Mouse (Mus musculus) MEL (cell line): ENCODE results near the gene Dnah3. TPM values are rescaled to one million over a fixed set of nuclear protein-coding genes. Genes with fewer than 3 reads are reported as not detected.

Experiments
- DNase-seq: peaks from one replicate; pipeline ENCODE4 v3.0.0; 2011; ENCODE audit warnings: low read depth, low spot score
- H3K27ac ChIP-seq: 2 replicates; pipeline ENCODE4 v1.5.1; 2012; ENCODE audit warnings: low read depth, mild to moderate bottlenecking, control low read depth, low read length, moderate library complexity; ENCODE audit not compliant: control insufficient read depth
- H3K27me3 ChIP-seq, 2 experiments: fragments of 150-350 bp in 1 of 2; sonication (generic) in 1 of 2; 2 replicates each; pipeline ENCODE4 v1.6.1; 2012; ENCODE audit warnings: low read length in 2 of 2, mild to moderate bottlenecking in 2 of 2, improper control_type of control experiment in 1 of 2, moderate library complexity in 1 of 2; ENCODE audit not compliant: insufficient read depth in 2 of 2, control insufficient read depth in 1 of 2
- H3K36me3 ChIP-seq, 2 experiments: 2 replicates each; pipeline ENCODE4 v1.6.1; 2012 to 2014; ENCODE audit warnings: low read length in 2 of 2, improper control_type of control experiment in 1 of 2, inconsistent platforms in 1 of 2, mild to moderate bottlenecking in 1 of 2; ENCODE audit not compliant: insufficient read depth in 2 of 2, control insufficient read depth in 1 of 2
- H3K4me1 ChIP-seq, 2 experiments: fragments of 150-350 bp in 1 of 2; sonication (generic) in 1 of 2; 2 replicates each; pipeline ENCODE4 v1.6.1; 2012; ENCODE audit warnings: low read length in 2 of 2, improper control_type of control experiment in 1 of 2, mild to moderate bottlenecking in 1 of 2; ENCODE audit not compliant: insufficient read depth in 2 of 2, control insufficient read depth in 1 of 2
- H3K4me3 ChIP-seq, 2 experiments: fragments of 150-350 bp in 1 of 2; sonication (generic) in 1 of 2; 2 replicates each; pipeline ENCODE4 v1.5.1; 2012; ENCODE audit warnings: low read depth in 2 of 2, low read length in 2 of 2, mild to moderate bottlenecking in 2 of 2, moderate library complexity in 2 of 2, control low read depth in 1 of 2, improper control_type of control experiment in 1 of 2; ENCODE audit not compliant: control insufficient read depth in 1 of 2, insufficient read depth in 1 of 2
- H3K79me2 ChIP-seq: 2 replicates; pipeline ENCODE4 v1.6.1; 2012; ENCODE audit warnings: mild to moderate bottlenecking, low read length, moderate library complexity; ENCODE audit not compliant: control insufficient read depth, poor library complexity, insufficient read depth
- H3K9ac ChIP-seq: 2 replicates; pipeline ENCODE4 v1.6.1; 2012; ENCODE audit warnings: low read depth, mild to moderate bottlenecking, control low read depth, low read length, moderate library complexity; ENCODE audit not compliant: control insufficient read depth, poor library complexity, severe bottlenecking
- H3K9me3 ChIP-seq: fragments of 150-350 bp; sonication (generic); replicated peaks from 2 replicates; pipeline ENCODE4 v1.6.1; 2012; ENCODE audit warnings: mild to moderate bottlenecking, low read length, improper control_type of control experiment, moderate library complexity; ENCODE audit not compliant: insufficient read depth
- CHD1 ChIP-seq: IDR thresholded peaks from 2 replicates; pipeline ENCODE4 v1.6.1; 2012; ENCODE audit warnings: low read depth, mild to moderate bottlenecking, inconsistent platforms, low read length, improper control_type of control experiment
- E2F4 ChIP-seq: IDR thresholded peaks from 2 replicates; pipeline ENCODE4 v1.6.1; 2011; ENCODE audit warnings: low read depth, low read length, improper control_type of control experiment, borderline replicate concordance
- ELF1 ChIP-seq: IDR thresholded peaks from 2 replicates; pipeline ENCODE4 v1.6.1; 2014; ENCODE audit warnings: low read depth, mild to moderate bottlenecking, inconsistent platforms, low read length, improper control_type of control experiment, moderate library complexity
- EP300 ChIP-seq, 2 experiments: IDR thresholded peaks; 2 replicates each; pipeline ENCODE4 v1.6.1; 2011; ENCODE audit warnings: improper control_type of control experiment in 2 of 2, low read length in 2 of 2, low read depth in 1 of 2, mild to moderate bottlenecking in 1 of 2
- ETS1 ChIP-seq: IDR thresholded peaks from 2 replicates; pipeline ENCODE4 v1.6.1; 2012; ENCODE audit warnings: low read depth, mild to moderate bottlenecking, inconsistent platforms, low read length, improper control_type of control experiment, moderate library complexity
- GATA1 ChIP-seq: IDR thresholded peaks from 2 replicates; pipeline ENCODE4 v1.6.1; 2011; ENCODE audit warnings: low read depth, low read length, improper control_type of control experiment
- HCFC1 ChIP-seq: IDR thresholded peaks from 2 replicates; pipeline ENCODE4 v1.6.1; 2012; ENCODE audit warnings: low read depth, mild to moderate bottlenecking, inconsistent platforms, low read length, improper control_type of control experiment, moderate library complexity
- KAT2A ChIP-seq: conservative IDR thresholded peaks from 2 replicates; pipeline ENCODE4 v1.6.1; 2012; ENCODE audit warnings: low read depth, low read length, improper control_type of control experiment, inconsistent platforms
- MAFK ChIP-seq: IDR thresholded peaks from 2 replicates; pipeline ENCODE4 v1.6.1; 2011; ENCODE audit warnings: low read depth, mild to moderate bottlenecking, low read length, improper control_type of control experiment, borderline replicate concordance
- MAX ChIP-seq: IDR thresholded peaks from 2 replicates; pipeline ENCODE4 v1.6.1; 2011; ENCODE audit warnings: low read length, improper control_type of control experiment
- MXI1 ChIP-seq: IDR thresholded peaks from 2 replicates; pipeline ENCODE4 v1.6.1; 2011; ENCODE audit warnings: mild to moderate bottlenecking, low read depth, low read length, improper control_type of control experiment
- MYB ChIP-seq: IDR thresholded peaks from 2 replicates; pipeline ENCODE4 v1.6.1; 2011; ENCODE audit warnings: mild to moderate bottlenecking, low read depth, low read length, improper control_type of control experiment
- MYC ChIP-seq: IDR thresholded peaks from 2 replicates; pipeline ENCODE4 v1.6.1; 2011; ENCODE audit warnings: low read depth, mild to moderate bottlenecking, low read length, improper control_type of control experiment, moderate library complexity
- NELFE ChIP-seq: IDR thresholded peaks from 2 replicates; pipeline ENCODE4 v1.6.1; 2011; ENCODE audit warnings: low read depth, low read length, improper control_type of control experiment
- POLR2A ChIP-seq, 2 experiments: IDR thresholded peaks; 2 replicates each; pipeline ENCODE4 v1.6.1; 2011 to 2012; ENCODE audit warnings: low read length in 2 of 2, mild to moderate bottlenecking in 2 of 2, control low read depth in 1 of 2, improper control_type of control experiment in 1 of 2, low read depth in 1 of 2, moderate library complexity in 1 of 2; ENCODE audit not compliant: control insufficient read depth in 1 of 2, insufficient read depth in 1 of 2, poor library complexity in 1 of 2
- RAD21 ChIP-seq: IDR thresholded peaks from 2 replicates; pipeline ENCODE4 v1.6.1; 2011; ENCODE audit warnings: mild to moderate bottlenecking, low read depth, low read length, improper control_type of control experiment
- RCOR1 ChIP-seq: IDR thresholded peaks from 2 replicates; pipeline ENCODE4 v1.6.1; 2012; ENCODE audit warnings: low read depth, mild to moderate bottlenecking, inconsistent platforms, low read length, improper control_type of control experiment
- SIN3A ChIP-seq: IDR thresholded peaks from 2 replicates; pipeline ENCODE4 v1.6.1; 2012; ENCODE audit warnings: low read length, improper control_type of control experiment, inconsistent platforms
- SMC3 ChIP-seq: IDR thresholded peaks from 2 replicates; pipeline ENCODE4 v1.6.1; 2011; ENCODE audit warnings: low read depth, low read length, improper control_type of control experiment
- TAL1 ChIP-seq: IDR thresholded peaks from 2 replicates; pipeline ENCODE4 v1.6.1; 2012; ENCODE audit warnings: mild to moderate bottlenecking, inconsistent platforms, low read length, moderate library complexity, mixed read lengths
- TBP ChIP-seq: IDR thresholded peaks from 2 replicates; pipeline ENCODE4 v1.8.0; 2011; ENCODE audit warnings: low read depth, low read length, improper control_type of control experiment
- UBTF ChIP-seq: IDR thresholded peaks from 2 replicates; pipeline ENCODE4 v1.6.1; 2012; ENCODE audit warnings: low read depth, mild to moderate bottlenecking, inconsistent platforms, low read length, improper control_type of control experiment, moderate library complexity, borderline replicate concordance; ENCODE audit not compliant: insufficient read depth
- USF2 ChIP-seq, 2 experiments: IDR thresholded peaks; 2 replicates each; pipeline ENCODE4 v1.6.1; 2011 to 2012; ENCODE audit warnings: improper control_type of control experiment in 2 of 2, low read length in 2 of 2, borderline replicate concordance in 1 of 2, inconsistent platforms in 1 of 2, low read depth in 1 of 2, mild to moderate bottlenecking in 1 of 2; ENCODE audit not compliant: insufficient read depth in 1 of 2
- ZNF384 ChIP-seq: IDR thresholded peaks from 2 replicates; pipeline ENCODE4 v1.6.1; 2012; ENCODE audit warnings: low read depth, mild to moderate bottlenecking, inconsistent platforms, low read length, improper control_type of control experiment
- polyA plus RNA-seq, 2 experiments: library from polyadenylated mRNA; stranded (reverse) in 1 of 2; unstranded in 1 of 2; fragments of >175 nt in 1 of 2; fragments of >200 nt in 1 of 2; gene quantifications; 2 replicates each; pipeline versions ENCODE4 v1.2.1 to v1.2.4; 2012; ENCODE audit warnings: low replicate concordance in 2 of 2, low read depth in 1 of 2; ENCODE audit not compliant: insufficient read length in 2 of 2, insufficient read depth in 1 of 2, missing spikeins in 1 of 2
- total RNA-seq: library from RNA; depleted of rRNA; stranded (reverse); fragments of 300-350 nt; gene quantifications from 2 replicates; pipeline ENCODE4 v1.2.3, GENCODE M21; 2012

Dnah3 gene
- total and polyA plus RNA-seq, 3 experiments, result not detected

- no peak overlapping the region for H3K27ac ChIP-seq
- no peaks in the 10 kb centered on the region for H3K4me1 ChIP-seq
- TF ChIP-seq GATA1, result no peak
- TF ChIP-seq EP300 (IDR thresholded peaks at IDR 0.05; ENCODE audit: low read depth in 1 of 2, low read length in 2 of 2), result no peak
- TF ChIP-seq ETS1, result no peak
- TF ChIP-seq E2F4, result no peak
- H3K4me3 ChIP-seq, result no peak overlapping the region
- no peak overlapping the region for H3K9ac ChIP-seq
- DNase-seq, result no peak
- H3K9me3 ChIP-seq, result no peaks in the 10 kb centered on the region
- H3K27me3 ChIP-seq, result no peaks in the 10 kb centered on the region
- no peaks in the 10 kb centered on the region for H3K36me3 ChIP-seq
- no peaks in the 10 kb centered on the region for H3K79me2 ChIP-seq
Measured at GRCm38 (mm10) chr7:120123776-120124175, 28.7 kb upstream of the Dnah3 start.

- TF ChIP-seq TBP (no peak), MXI1 (no peak), EP300 (IDR thresholded peaks at IDR 0.05; ENCODE audit: low read depth in 1 of 2, low read length in 2 of 2) (no peak), ETS1 (no peak), HCFC1 (no peak), CHD1 (no peak), UBTF (no peak), POLR2A (IDR thresholded peaks at IDR 0.05; ENCODE audit: control insufficient read depth in 1 of 2, insufficient read depth in 1 of 2, low read depth in 1 of 2, low read length in 2 of 2, poor library complexity in 1 of 2) (no peak), RAD21 (no peak), NELFE (no peak)
Measured at GRCm38 (mm10) chr7:120117529-120117928, 22.4 kb upstream of the Dnah3 start.

GRCm38 (mm10) chr7:120116976-120117375 is 21.9 kb upstream of the Dnah3 start:
- H3K9me3 ChIP-seq, result no peaks in the 10 kb centered on the region
- no peaks in the 10 kb centered on the region for H3K79me2 ChIP-seq
- DNase-seq, result no peak

More at GRCm38 (mm10) chr7:120117529-120117928, 22.4 kb upstream of the Dnah3 start:
- Histone ChIP-seq H3K9ac (no peak overlapping the region), H3K27ac (no peak overlapping the region), H3K27me3 (no peaks in the 10 kb centered on the region), H3K9me3 (no peaks in the 10 kb centered on the region), H3K36me3 (no peaks in the 10 kb centered on the region), H3K79me2 (no peaks in the 10 kb centered on the region), H3K4me3 (no peak overlapping the region), H3K4me1 (no peaks in the 10 kb centered on the region)
- no peak for DNase-seq

More at GRCm38 (mm10) chr7:120116976-120117375, 21.9 kb upstream of the Dnah3 start:
- TF ChIP-seq SMC3, result no peak
- TF ChIP-seq ZNF384, result no peak
- no peak for TF ChIP-seq ELF1
- no peak for TF ChIP-seq NELFE
- no peak for TF ChIP-seq USF2 (IDR thresholded peaks at IDR 0.05; ENCODE audit: borderline replicate concordance in 1 of 2, insufficient read depth in 1 of 2, low read depth in 1 of 2, low read length in 2 of 2)
- no peak for TF ChIP-seq RCOR1
- no peak for TF ChIP-seq MYB
- no peak for TF ChIP-seq KAT2A
- no peak for TF ChIP-seq MYC
- no peak for TF ChIP-seq SIN3A
- TF ChIP-seq MAFK, result no peak
- TF ChIP-seq TAL1, result no peak
- TF ChIP-seq MAX, result no peak
- no peak overlapping the region for H3K4me3 ChIP-seq
- no peak overlapping the region for H3K9ac ChIP-seq
- no peaks in the 10 kb centered on the region for H3K4me1 ChIP-seq
- no peaks in the 10 kb centered on the region for H3K27me3 ChIP-seq
- H3K27ac ChIP-seq, result no peak overlapping the region
- H3K36me3 ChIP-seq, result no peaks in the 10 kb centered on the region
